Mouse (Mus musculus): ENCODE data around the gene Unc13c.

DNA sequence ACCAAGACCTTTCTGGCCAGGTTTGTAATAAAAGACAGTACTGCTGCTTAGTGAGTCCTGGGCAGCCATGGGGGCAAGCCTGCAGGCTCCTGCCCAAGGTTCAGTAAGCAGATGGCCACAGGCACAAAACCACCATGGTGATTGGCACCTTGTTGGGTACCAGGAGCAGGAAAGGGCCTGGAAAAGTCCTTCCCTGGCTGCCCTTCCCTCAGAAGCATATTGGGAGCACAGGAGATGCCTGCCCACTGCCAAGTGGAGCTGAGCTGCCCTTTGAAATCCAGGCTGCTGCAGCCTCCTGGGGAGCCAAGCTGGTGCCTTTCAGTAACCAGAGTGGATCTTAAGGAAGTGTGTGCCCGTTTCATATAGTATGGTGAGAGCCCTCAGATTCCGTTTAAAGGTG, 41.5 kb downstream of the Unc13c start:
- TF ChIP-seq CTCF (IDR thresholded peaks at IDR 0.05; ENCODE audit: extremely low read depth, insufficient read depth, insufficient read length, insufficient replicate concordance) = no peak
- TF ChIP-seq POLR2A (IDR thresholded peaks at IDR 0.05; ENCODE audit: low read depth, low read length) = no peak

All from spleen, adult 2 months (tissue).